Mouse (Mus musculus) lung, postnatal 14 days (tissue): ENCODE results near the gene Orm2.

Experiments used
- DNase-seq: peaks from one replicate; pipeline ENCODE4 v3.0.0; 2021

Gene Orm2

DNA sequence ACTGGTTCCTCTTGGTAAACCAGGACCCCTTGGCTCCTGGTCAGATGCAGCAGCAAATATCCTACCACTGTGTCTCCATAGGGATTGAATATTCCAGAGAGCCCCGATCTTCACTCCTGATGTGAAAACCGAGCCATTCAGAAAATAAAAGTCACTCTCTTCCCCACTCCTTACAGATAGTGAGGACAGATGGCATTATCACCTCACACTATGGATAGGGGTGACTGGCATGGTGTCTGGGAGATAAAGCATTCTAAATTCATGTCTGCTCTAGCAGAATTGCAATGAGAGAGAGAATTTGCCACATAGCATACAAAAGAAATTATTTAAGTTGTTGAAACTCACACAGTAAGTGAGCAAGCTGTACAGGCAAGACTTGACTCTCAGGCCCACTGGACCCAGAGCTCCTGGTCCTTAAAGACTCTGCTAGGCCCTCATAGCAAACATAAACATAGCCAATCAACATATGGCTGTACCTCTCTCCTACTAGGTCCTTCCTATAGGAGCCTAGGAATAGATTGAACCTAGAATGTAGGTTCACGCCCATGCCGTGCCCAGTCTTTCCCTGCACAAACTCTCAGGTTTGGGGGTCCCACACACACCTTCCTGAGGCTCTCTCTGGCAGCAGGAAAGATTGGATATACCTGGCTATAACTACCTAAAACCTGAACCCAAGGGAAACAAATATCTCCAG is 20.6 kb downstream of the Orm2 start:
- no peak for DNase-seq

DNA sequence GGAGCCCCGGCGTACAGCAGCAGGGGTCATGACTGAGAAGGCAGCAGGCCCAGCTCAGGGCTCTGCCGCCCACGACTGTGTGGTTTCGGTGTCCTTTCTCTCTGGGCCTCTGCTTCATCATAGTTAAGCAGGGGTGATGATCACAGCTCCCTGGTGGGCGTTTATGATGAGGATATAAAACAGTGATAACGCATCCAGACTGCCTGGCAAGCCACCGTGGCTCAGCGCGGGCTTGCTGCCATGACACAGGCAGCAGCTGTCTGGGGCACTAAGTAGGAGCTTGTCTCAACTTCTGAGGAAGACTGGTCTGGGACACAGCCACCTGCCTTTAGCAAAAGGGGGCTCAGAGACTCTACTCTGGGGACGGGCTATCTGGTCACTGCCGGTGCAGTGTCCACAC is 21.2 kb downstream of the Orm2 start:
- no peak for DNase-seq

DNA sequence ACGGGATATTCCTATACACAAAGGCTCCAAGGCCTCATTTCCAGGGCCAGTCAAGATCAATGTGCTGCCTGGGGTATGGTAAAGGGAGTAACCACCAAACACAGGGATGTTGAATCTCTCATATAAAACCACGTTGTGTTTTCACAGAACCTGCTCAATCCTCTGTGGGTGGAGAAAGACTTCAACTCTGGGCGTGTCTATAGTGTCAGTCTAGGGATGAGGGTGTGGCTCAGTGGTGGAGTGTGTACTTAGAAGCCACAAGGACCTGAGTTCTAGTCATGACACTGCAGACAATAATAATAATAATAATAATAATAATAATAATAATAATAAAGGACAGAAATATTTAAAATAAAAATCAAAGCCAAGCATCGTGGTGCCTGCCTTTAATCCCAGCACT is 22.0 kb downstream of the Orm2 start:
- DNase-seq: no peak

DNA sequence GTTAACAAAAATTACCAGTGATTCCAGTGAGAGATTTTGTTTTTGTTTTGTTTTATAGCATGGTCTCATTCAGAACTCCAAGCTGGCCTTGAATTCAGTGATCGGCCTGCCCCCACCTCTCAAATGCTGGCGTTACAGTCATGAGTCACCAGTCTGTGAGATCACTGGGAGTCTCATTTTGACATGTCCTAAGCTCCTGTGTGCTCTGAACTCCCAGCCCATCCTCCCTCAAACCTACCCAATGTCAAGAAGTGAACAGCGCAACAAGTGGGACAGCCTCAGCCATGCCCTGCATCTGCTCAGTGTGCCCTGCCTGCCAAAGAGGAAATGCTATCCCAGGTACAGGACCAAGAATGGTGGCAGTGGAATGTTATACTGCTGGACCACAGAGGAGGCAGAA is 23.0 kb downstream of the Orm2 start:
- DNase-seq: no peak

DNA sequence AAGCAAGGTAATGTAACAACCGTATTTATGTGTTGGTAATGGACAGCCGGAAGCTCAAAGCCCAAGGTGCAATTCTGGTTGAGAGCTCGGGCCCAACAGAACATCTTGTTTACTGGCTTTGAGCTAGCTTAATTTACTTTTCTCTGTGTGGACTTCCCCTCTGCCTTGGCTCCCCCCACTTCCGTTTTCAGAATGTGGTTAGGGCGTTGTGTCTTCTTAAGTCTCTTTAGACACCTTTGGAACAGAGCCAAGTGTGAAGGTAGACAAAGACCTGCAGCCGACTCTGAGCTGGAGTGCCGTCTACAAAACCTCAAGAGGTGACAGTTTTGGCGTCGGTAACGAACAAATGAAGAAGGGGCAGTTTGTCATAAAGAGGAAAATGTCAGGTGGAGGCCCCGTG is 23.5 kb downstream of the Orm2 start:
- DNase-seq: no peak

DNA sequence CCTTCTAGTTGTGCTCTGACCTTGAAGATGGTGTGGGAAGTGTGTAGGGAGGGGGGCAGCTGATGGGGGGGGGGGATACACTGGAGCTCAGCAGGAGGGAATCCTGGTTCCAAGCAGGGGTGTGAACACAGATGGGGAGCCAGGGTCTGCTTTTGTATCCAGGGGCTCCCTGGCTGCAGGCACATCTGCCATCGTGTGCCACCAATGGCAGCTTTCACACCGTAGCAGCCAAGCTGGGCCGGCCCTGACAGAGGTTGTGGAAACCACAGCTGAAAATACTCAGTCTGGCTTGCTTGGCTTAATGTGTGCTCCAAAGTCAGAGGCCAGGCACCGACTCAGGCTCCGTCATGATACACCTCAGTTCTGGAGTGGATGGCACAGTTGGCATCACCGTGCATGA is 25.8 kb downstream of the Orm2 start:
- no peak for DNase-seq

DNA sequence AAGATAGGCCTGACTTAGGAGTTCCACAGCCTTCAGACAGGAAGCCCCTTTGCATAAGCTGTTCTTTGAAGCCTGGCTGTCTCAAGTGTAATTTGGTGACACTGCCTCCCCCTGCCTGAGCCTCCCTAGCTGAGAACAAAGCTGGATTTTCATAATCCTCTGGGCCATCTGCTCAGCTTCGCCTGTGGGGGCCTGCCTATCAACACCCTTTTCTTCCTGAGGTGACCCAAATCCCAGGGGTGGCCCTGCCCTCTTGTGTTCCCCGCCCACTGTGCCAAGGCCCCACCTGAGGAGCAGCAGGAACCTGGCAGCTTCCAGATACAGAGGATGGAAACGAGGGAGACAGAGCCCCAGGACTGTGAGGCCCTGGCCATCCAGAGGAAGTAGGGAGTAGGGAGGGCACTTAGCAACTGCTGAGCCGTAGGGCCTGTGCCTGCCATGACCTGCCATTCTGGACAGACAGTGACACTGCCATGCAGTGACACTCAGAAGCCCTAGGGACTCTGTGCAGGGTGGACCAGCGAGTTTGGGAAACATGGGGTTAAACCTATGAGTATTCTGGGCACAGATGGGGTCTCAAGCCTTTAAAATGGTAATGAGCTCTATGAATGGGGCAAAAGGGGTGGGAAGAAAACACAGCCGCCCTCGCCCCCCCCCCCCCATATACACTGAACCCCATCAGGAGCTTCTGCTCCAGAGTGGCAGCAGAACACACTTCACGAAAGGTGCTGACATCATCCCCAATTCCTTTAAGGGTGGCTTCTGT is 27.1 kb downstream of the Orm2 start:
- DNase-seq: no peak

DNA sequence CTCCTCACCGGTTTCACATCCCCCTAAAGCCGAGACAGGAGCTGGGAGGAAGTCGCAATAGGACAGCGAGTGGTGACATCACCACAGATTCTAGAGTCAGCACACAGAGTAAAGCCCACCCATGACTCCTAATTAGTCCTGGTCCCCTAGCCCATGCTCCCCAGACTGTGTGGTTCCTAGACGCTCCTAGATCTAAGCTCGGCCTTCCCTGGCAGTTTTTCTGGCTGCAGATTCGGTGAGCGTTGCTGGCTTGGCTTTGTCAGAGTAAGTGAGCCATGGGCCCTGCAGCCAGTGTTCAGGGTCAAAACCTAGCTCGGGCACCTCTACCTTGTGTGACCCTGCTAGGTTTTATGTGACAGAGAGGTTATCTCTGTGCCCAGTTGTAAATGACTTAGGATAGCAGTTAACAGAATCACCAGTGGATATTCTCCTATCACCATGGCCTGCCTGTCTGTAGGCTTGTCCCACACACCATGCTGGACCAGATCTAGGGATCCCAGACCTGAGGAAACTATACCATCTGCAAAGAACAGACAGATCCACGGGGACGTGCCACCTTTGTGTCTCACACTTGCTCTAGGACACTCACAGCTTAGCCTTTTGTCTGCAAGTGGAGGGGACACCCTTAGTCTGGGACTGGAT is 27.8 kb downstream of the Orm2 start:
- DNase-seq: no peak

DNA sequence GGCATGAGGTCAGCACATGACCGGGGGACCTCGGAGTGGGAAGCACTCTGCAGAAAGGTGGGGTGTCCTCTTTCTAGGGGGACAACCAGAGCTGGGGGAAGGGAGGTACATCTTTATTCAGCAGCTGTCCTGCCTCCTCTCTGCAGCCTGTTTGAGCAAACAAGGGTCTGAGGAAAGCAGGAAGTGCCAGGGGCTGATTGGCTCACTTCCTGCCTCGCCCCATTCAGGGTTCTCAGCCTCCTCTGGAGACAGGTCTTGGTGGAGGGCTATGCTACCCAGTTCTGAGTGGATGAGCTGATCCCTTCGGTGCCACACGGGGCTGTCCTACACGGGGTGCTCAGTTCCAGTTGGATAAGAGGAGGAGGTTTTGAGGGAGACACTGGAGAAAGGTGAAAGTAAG is 29.1 kb downstream of the Orm2 start:
- DNase-seq: peak; percentile 35

DNA sequence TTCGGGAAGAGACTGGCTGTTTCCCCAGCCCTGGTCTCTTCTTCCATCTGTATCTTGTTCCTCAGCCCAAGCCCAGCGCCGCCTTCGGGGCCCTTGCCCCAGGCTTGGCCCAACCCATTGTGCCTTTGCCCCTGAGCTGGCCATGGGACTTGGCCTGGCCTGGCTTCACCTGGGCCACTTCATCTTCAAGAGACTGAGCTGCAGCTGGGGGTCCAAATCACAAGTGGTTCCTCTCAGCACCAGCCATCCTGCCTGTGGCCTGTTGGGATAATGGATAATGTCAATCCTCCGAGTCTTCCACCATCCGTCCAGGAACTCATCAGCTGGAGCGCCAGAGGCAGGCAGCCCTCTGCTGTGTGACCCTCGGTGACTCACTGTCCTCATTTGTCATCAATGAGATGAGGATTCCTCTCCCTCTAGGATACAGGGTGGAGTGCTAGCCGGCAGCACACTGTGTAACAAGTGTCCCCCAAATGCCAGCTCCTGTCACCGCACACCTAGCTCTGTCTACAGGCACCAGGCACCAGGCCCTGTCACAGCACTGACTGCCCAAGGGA is 35.8 kb downstream of the Orm2 start:
- no peak for DNase-seq

DNA sequence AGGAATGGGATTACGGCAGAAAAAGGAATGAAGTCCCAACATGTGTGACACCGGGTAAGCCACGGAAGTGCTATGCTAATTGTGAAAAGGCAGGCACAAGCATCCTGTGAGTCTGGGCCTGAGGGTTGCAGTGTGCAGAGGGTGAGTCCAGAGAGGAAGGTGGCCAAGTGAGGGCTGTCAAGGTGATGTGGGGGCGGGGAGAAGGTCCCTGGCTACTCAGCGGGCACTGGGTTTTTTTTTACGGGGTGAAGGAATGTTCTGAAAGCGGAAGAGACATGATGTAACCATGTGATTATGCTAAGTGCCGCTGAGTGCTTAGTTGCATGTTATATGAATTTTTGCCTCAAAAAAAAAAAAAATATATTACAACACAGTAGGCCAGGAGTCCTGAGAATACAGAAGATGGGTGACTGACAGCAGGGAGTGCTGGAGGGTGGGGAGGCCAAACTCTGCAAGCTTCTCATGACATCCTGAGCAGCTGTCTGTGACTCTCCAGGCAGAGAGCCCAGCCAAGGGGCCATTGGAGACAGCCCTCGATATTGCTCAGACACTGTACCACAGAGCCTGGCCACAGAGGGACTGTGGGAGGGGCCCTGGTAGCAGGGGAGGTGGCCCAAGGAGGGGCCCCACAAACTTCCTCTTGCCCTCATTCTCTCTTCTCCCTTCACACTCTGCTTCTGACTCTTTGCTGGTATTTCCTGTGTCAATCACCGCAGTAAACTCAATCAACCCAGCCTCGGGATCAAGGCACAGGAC is 36.8 kb downstream of the Orm2 start:
- peak; percentile 57 for DNase-seq

DNA sequence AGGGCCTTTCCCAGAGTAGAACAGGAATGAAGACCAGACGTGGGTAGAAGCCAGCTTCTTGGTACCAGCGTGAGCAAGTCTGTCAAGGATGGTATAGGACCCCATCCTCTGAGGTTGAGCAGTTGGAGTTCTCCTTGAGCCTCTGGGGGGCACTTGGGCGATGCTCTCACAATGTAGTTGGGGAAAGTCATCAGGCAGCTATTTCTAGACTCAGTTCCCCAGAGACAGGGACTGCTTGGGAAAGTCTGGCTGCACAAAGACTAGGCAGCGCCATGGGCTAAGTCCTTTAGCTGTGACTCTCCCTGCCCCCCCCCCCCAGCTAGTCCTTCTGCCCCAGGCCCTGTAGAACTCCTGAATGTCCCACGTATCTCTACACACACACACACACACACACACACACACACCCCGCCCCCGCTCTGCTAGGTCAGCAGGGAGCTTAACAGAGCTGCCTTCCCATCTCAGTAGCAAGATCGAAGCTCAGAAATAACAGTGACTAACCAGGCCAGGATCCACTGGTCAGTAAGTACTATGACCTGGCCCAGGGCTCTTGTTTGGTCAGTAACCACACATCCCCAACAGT is 37.5 kb downstream of the Orm2 start:
- DNase-seq: no peak

DNA sequence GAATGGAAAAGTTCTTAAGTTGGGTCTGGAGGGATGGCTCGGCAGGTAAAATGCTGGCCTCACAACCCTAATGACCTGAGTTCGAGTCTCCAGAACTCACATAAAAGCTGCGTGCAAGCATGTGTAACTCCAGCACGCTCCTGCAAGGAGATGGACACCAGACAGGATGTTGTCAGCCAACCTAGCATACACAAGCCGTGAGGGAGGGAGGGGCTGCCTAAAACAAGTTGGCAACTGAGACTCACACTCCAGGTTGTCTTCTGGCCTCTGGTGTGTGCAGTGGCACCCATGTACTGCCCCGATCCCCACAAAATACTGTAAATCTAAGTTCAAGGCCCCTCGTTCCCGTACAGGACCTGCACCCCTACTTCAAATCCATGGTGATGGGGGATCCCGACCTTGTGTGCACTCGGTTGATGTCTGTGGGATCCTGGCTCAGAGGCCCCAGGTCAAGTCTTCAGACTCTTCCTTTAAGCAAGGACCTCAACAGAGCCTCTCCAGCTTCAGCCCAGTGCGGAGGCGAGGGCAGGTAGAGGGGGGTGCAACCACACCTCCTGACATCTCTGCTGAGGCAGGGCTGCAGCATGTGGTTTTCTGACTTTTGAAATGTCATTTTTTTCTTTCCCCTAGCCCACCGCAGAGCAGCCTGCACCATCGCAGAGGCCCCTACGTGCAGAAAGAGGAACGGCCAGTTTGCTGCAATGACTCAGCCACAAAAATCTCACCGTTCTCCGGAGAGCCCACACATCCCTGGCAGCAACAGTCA is 38.5 kb downstream of the Orm2 start:
- DNase-seq: no peak

DNA sequence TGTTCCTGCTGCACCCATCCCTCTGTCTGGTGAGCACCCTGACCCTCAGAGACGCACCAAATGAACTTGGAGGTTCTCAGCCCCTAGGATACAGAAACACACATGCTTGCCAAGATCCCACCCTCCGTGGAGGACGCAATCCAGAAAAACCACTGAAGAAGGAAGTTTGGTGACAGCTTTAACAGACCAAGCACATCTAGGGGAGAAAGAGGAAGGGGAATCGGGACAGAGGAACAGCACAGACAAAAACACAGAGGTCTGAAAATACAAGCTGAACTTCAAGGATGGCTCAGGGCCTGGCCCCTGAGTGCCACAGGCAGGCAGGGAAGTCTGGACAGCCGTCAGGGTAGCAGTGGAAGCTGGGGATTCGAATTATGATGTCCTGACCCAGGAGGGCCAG is 39.4 kb downstream of the Orm2 start:
- DNase-seq: no peak

DNA sequence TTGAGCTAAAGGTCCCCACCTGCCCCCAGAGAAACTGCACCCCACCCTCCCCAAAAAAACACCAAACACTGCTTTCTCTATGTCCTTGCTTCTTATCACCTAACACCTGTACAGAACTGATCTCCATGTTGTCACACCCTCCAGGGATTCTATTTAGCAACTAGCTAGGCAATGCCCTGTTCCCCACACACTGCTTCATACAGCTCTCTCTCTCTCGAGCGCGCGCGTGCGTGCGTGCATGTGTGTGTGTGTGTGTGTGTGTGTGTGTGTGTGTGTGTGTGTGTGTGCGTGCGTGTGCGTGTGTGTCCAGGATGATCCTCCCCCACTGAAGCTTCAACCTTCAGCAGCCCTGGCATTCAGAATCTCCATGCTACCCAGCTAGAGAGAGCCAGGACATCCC is 39.8 kb downstream of the Orm2 start:
- no peak for DNase-seq

DNA sequence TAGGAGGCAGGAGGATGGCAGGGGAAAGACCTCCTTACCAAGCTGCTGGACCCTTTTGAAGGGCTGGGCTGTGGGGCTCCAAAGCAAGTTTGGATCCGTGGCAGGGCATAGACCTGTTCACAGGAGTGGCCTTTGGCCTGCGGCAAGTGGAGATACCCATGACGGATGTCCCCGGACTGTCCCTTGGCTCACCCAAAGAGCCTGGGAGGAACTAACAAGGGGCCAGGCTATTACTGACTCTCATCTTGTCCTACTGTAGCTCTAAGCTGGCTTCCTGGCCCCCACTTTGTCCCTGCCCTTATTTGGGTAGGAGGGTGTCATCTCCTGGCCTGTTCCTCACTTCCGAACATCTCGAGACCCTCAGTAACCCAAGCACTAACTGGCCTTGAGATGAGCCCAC is 40.3 kb downstream of the Orm2 start:
- DNase-seq: no peak

DNA sequence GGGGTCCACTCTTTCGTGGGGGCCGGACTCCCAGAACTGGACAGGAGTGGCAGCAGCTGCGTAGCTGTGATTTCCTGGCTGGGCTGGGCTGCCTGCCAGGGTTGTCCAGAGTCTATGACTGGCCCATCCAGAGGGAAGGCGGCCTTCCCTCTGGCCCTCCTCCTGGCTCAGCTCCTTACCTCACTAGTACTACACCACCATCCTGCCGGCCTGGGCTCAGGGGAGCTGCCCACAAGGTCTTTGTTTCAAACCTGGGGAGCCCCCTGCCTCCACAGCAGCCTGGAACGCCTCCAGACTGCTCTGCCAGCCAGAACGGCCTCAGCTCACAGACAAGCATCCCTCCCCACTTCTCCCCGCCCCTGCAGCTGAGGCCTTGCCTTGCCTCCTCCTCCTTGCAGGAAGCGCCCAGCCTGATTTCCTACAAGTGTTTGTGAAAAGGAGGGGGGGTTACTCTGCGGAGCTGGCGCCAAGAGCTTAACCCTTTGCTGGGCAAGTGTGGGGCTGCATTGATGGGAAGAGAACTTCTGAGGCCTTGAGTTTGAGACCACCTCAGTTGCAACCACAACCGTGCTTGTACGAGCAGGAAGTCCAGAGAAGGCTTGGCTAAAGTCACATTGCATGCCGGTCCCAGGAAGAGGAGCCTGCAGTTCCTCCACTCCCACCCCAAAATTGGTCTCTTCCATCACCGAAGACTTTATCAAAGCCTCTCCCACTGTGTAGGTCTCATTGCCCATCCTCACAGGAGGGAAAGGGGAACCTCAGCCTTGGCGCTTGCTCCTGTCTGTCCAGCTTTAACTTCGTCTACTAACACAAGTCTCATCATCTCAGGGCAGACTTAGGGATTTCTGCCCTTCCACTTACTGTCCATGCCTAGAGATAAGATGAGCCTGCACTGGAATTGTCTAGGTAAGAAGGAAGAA is 41.1 kb downstream of the Orm2 start, which contains the start of gene Akna:
Akna (minus strand) TSS at position 315 of the 920 bp plus-strand sequence.
- DNase-seq: peak; percentile 95

DNA sequence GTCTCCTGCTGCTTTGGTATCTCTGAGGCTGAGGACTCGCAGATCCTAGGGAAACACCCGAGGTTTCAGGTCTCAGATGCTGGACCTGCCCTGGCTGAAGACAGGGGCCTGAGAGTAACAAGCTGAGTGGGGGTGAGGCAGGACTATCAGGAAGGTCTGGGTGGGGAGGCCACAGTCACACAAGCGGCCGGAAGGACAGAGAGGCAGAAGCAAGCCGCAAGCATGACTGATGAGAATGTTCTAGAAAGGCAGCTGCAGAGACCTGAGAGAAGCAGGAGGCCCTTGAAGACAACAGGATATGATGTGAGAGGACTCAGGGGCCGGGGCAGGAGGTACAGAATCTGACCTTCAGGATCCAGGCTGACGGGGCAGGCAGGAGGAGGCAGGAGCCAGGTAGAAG is 42.0 kb downstream of the Orm2 start:
- no peak for DNase-seq

DNA sequence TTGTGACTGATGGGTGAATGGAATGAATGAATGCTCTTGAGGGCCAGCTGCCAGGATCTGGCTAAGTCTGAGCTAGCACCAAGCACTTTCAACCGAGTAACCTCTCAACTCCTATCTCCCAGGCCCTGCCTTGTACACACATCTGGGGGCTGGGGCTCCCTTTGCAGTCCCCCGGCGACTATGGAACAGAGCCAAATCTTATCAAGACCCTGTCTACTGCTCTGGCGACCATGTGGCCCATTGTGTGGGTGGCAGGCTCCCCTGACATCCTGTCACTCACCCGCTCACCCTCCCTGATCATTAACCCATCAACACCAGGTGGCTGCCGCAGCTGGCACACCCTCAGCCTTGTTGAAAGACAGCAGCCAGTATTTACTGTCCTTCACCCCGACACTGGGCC is 42.8 kb downstream of the Orm2 start:
- DNase-seq: no peak

DNA sequence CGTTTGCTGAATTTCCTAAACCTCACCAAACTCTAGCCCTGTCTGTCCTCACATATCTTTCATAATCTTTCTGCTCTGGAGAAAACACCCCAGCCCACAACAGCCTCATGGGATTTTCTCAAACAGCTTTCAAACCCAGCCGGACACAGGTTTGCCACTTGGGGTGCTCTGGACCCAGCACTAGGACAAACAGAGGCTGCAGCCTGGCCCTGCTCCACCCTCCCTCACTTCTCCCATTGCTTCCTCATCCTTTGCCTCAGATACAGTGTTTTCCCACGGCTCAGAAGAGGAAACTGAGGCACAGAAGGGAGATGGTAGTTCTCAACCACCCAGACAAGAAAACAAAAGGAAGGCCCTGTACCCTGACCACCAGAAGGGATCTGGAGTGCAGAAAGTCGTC is 43.4 kb downstream of the Orm2 start:
- DNase-seq: no peak

DNA sequence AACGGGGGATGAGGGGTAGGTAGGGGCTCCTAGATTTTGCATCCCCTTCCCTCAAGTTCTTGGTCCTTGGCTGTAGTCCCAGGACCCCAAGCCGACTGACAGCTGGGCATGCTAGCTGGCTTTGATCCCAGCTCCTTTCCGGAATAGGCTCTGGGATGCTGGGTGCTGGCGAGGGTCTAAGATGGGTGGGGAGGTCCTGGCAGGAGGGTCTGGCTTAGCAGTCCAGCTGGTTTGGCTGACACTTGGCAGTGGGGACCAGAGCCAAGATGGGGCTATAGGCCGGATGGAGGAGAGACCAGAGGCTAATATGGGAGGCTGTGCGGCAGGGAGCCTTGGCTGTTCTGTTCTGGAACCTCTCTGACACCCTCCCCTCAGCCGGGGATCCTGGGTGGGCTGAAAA is 46.0 kb downstream of the Orm2 start:
- DNase-seq: no peak
